Mouse (Mus musculus) heart, postnatal 0 days (tissue): ENCODE measurements around the gene Pla2g15. TPM values are rescaled to one million over a fixed set of nuclear protein-coding genes. Genes with fewer than 3 reads are reported as not detected.

ENCODE experiments used
- ATAC-seq: fragments of 200-750 bp; cut with Nextera tagmentation; 2 replicates; pipeline ENCODE4 v1.8.0; 2017; ENCODE audit warnings: low read depth, moderate number of reproducible peaks, moderate library complexity; ENCODE audit not compliant: insufficient read depth
- DNase-seq: peaks from one replicate; pipeline ENCODE4 v3.0.0-alpha.2; 2016; ENCODE audit warnings: low spot score
- H3K27ac ChIP-seq: fragments of 300-500 bp; sonication (generic); 2 replicates; pipeline ENCODE4 v1.5.1; 2014; ENCODE audit warnings: low read depth, mild to moderate bottlenecking
- H3K27me3 ChIP-seq: fragments of 300-500 bp; sonication (generic); 2 replicates; pipeline ENCODE4 v1.6.1; 2014; ENCODE audit warnings: low read length, mixed read lengths; ENCODE audit not compliant: control insufficient read depth, insufficient read depth
- H3K36me3 ChIP-seq: fragments of 300-500 bp; sonication (generic); replicated peaks from 2 replicates; pipeline ENCODE4 v1.6.1; 2014; ENCODE audit warnings: low read length, mixed read lengths; ENCODE audit not compliant: control insufficient read depth, insufficient read depth
- H3K4me1 ChIP-seq: fragments of 300-500 bp; sonication (generic); 2 replicates; pipeline ENCODE4 v1.6.1; 2014; ENCODE audit warnings: antibody characterized with exemption; ENCODE audit not compliant: control insufficient read depth, insufficient read depth
- H3K4me2 ChIP-seq: fragments of 300-500 bp; sonication (generic); 2 replicates; pipeline ENCODE4 v1.6.1; 2014; ENCODE audit warnings: low read depth, mild to moderate bottlenecking, low read length, moderate library complexity
- H3K4me3 ChIP-seq: fragments of 300-500 bp; sonication (generic); 2 replicates; pipeline ENCODE4 v1.5.1; 2014; ENCODE audit warnings: low read depth, low read length
- H3K9ac ChIP-seq: fragments of 300-500 bp; sonication (generic); replicated peaks from 2 replicates; pipeline ENCODE4 v1.6.1; 2014; ENCODE audit warnings: low read depth, low read length, mixed read lengths
- H3K9me3 ChIP-seq: fragments of 300-500 bp; sonication (generic); replicated peaks from 2 replicates; pipeline ENCODE4 v1.6.1; 2016; ENCODE audit warnings: low read length; ENCODE audit not compliant: control insufficient read depth
- CTCF ChIP-seq: IDR thresholded peaks from 2 replicates; pipeline ENCODE4 v1.5.1; 2016; ENCODE audit warnings: antibody characterized with exemption, control low read depth, low read depth
- EP300 ChIP-seq: IDR thresholded peaks from 2 replicates; pipeline ENCODE4 v1.6.1; 2016; ENCODE audit warnings: antibody characterized with exemption, low read depth
- WGBS: fragments of 180-500 bp; shearing (Covaris S2); extraction: QIAGEN DNeasy Blood & Tissue Kit; methylation state at CpG from one replicate; pipeline ENCODE4 v1.1.7; 2014; 5-methylcytosine and 5-hydroxymethylcytosine counted together
- polyA plus RNA-seq: library from polyadenylated mRNA; unstranded; fragments of >200 nt; fragmentation: Nextera tagmentation; extraction: Ambion mirVana; gene quantifications from 2 replicates; pipeline ENCODE4 v1.2.1, GENCODE M21; 2015
- total RNA-seq: library from RNA; depleted of rRNA; stranded (reverse); fragments of >200 nt; gene quantifications from 2 replicates; pipeline ENCODE4 v1.2.3, GENCODE M21; 2014; ENCODE audit warnings: low replicate concordance

Pla2g15 gene
- total and polyA plus RNA-seq, 2 experiments from 2014 or later: 4.7 to 5.0 TPM

GRCm38 (mm10) chr8:106173566-106173965 is 23.4 kb downstream of the Pla2g15 start:
- Histone ChIP-seq H3K4me1 (no peaks in the 10 kb centered on the region; the same call in 1 of the 2 replicates), H3K9me3 (no peaks in the 10 kb centered on the region), H3K27ac (no peak overlapping the region), H3K4me3 (no peak overlapping the region), H3K27me3 (no peaks in the 10 kb centered on the region), H3K4me2 (no peak overlapping the region), H3K36me3 (no peaks in the 10 kb centered on the region), H3K9ac (no peak overlapping the region)
- ATAC-seq: no peak
- TF ChIP-seq EP300 (no peak), CTCF (no peak)
- no peak for DNase-seq
- WGBS: 76% methylated on average over 3 of the region's 3 CpGs

DNA sequence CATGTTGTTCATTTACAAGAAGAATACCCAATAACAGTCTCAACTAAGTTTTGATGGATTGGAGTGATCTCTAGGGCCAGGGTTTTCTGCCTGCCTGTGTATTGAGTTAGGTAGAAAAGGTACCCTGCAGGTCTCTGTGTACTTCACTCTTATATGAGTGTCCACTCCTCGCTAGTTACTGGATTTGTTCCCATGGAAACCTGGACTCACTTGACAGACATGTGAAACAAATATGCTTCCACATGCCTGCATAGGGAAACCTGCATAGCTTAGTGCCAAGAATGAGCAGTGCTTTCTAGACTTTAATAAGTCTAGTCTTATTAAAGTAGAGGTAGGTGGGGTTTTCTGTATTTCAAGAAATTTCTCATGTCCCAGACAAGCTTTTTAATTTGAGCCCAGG is 26.7 kb downstream of the Pla2g15 start:
- ATAC-seq (no peak), DNase-seq (no peak)
- 22% methylated on average over 1 of the region's 1 CpGs for WGBS
- TF ChIP-seq CTCF (no peak), EP300 (no peak)
- no peak overlapping the region for H3K9ac ChIP-seq
- H3K4me1 ChIP-seq: no peaks in the 10 kb centered on the region
- H3K4me3 ChIP-seq: no peak overlapping the region
- H3K36me3 ChIP-seq: no peaks in the 10 kb centered on the region
- H3K4me2 ChIP-seq: no peak overlapping the region
- no peak overlapping the region for H3K27ac ChIP-seq
- no peaks in the 10 kb centered on the region for H3K27me3 ChIP-seq
- no peaks in the 10 kb centered on the region for H3K9me3 ChIP-seq

DNA sequence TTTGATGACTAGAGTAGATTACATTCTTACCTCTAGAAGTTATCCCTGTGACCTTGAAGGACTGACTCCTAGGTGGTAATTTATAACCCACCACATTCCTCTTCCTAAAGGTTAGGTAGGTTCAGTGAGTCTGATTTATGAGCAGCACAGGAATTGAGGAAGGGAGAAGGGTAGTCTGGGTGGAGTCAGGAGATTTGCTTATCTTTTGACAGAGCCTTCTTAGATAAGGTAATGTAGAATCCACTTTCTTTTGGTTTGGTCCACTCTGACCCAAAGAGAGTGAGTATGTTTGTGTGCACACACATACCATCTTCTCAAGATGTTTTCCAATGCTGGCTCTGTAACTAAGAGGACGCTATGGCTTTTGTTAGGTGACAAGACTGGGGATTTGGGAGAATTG is 27.4 kb downstream of the Pla2g15 start:
- DNase-seq: no peak
- TF ChIP-seq CTCF (no peak), EP300 (no peak)
- H3K27ac ChIP-seq: no peak overlapping the region
- no peaks in the 10 kb centered on the region for H3K4me1 ChIP-seq
- WGBS: 75% methylated on average over 1 of the region's 1 CpGs
- no peaks in the 10 kb centered on the region for H3K27me3 ChIP-seq
- H3K36me3 ChIP-seq: no peaks in the 10 kb centered on the region
- no peak overlapping the region for H3K4me3 ChIP-seq
- ATAC-seq: no peak
- no peak overlapping the region for H3K4me2 ChIP-seq
- H3K9ac ChIP-seq: no peak overlapping the region
- H3K9me3 ChIP-seq: no peaks in the 10 kb centered on the region

DNA sequence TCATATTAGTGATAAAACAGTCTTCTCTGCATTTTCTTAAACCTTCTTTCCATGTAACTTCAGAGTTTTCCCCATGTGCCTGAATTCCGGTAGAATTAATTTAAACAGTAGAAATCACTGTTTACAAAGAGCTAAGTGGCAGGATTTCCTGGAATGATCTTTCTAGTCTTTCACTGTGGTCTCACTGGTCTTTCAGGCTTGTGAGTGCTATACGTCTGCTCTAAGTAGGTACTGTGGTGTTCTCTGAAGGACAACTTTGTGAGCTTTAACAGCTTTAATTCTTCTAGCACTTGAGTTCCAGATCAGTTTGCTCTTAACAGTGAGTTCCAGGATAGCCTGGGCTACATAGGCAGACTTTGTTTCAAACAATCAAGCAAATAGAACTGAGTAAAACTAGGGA is 28.2 kb downstream of the Pla2g15 start:
- ATAC-seq: no peak
- TF ChIP-seq CTCF (no peak), EP300 (no peak)
- no peaks in the 10 kb centered on the region for H3K9me3 ChIP-seq
- H3K4me3 ChIP-seq: no peak overlapping the region
- WGBS: 69% methylated on average over 2 of the region's 2 CpGs
- no peaks in the 10 kb centered on the region for H3K27me3 ChIP-seq
- H3K27ac ChIP-seq: no peak overlapping the region
- no peak overlapping the region for H3K4me2 ChIP-seq
- H3K4me1 ChIP-seq: no peaks in the 10 kb centered on the region
- no peak for DNase-seq
- no peak overlapping the region for H3K9ac ChIP-seq
- no peaks in the 10 kb centered on the region for H3K36me3 ChIP-seq

DNA sequence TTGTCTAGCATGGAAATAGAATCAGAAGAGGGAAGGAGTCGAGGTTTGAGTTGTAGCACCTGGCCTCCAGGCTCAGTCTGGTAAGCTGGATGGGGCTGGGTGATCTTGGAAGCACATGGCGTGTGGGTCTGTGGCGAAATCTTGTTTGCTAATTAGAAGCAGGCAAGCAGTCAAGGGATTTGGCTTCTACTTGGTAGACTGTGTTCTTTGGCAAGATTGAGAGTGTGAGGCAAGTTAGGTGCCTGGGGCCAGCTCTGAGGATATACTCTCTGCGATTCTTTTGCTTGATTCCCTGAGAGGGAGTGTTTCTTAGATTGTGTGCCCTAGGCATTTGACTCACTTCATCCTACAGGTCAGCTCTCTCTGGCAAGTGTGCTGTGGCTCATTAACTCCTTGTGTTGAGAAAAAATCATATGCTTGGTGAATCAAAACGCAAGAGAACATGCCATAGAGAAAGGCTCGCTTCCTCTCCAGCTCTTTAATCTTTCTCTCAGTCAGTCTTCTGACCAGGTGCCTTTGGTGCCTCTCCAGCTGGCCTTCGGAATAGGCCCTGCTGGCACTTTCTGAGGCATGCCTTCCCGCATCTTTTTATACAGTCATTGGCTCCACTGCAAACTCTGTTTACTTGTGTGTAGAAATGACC is 35.5 kb downstream of the Pla2g15 start:
- H3K36me3 ChIP-seq: no peaks in the 10 kb centered on the region; the same call in 1 of the 2 replicates
- WGBS: 88% methylated on average over 8 of the region's 8 CpGs
- no peak for ATAC-seq
- H3K9ac ChIP-seq: no peak overlapping the region
- H3K9me3 ChIP-seq: no peaks in the 10 kb centered on the region
- no peak overlapping the region for H3K4me3 ChIP-seq
- H3K27ac ChIP-seq: no peak overlapping the region
- no peaks in the 10 kb centered on the region for H3K4me1 ChIP-seq
- TF ChIP-seq EP300 (no peak), CTCF (no peak)
- DNase-seq: no peak
- no peaks in the 10 kb centered on the region for H3K27me3 ChIP-seq
- no peak overlapping the region for H3K4me2 ChIP-seq

GRCm38 (mm10) chr8:106186394-106186793 is 36.2 kb downstream of the Pla2g15 start:
- H3K27me3 ChIP-seq: no peaks in the 10 kb centered on the region
- H3K27ac ChIP-seq: no peak overlapping the region
- no peak overlapping the region for H3K9ac ChIP-seq
- no peaks in the 10 kb centered on the region; the same call in 1 of the 2 replicates for H3K36me3 ChIP-seq
- no peaks in the 10 kb centered on the region for H3K9me3 ChIP-seq
- DNase-seq (no peak), ATAC-seq (no peak)
- 83% methylated on average over 3 of the region's 3 CpGs for WGBS
- no peak overlapping the region for H3K4me2 ChIP-seq
- H3K4me3 ChIP-seq: no peak overlapping the region
- no peaks in the 10 kb centered on the region for H3K4me1 ChIP-seq
- TF ChIP-seq EP300 (no peak), CTCF (no peak)
